Mouse (Mus musculus): ENCODE data around the gene Car6.

The Car6 gene

GRCm38 (mm10) chr4:150177122-150177521 lies 24.0 kb downstream of the Car6 start:
- DNase-seq: no peak

- DNase-seq: peak; percentile 80
Observed at GRCm38 (mm10) chr4:150176535-150176934, 24.6 kb downstream of the Car6 start.

- no peak for DNase-seq
Observed at GRCm38 (mm10) chr4:150174027-150174426, 27.1 kb downstream of the Car6 start.

GRCm38 (mm10) chr4:150173281-150173680 lies 27.9 kb downstream of the Car6 start:
- peak; percentile 55 for DNase-seq

GRCm38 (mm10) chr4:150172107-150172506 lies 29.0 kb downstream of the Car6 start:
- DNase-seq: no peak

- DNase-seq: no peak
Observed at GRCm38 (mm10) chr4:150168406-150168805, 32.7 kb downstream of the Car6 start.

GRCm38 (mm10) chr4:150164875-150165274 lies 36.3 kb downstream of the Car6 start:
- DNase-seq: peak; percentile 36

- DNase-seq: no peak
Observed at GRCm38 (mm10) chr4:150162561-150163169, 38.5 kb downstream of the Car6 start.

GRCm38 (mm10) chr4:150159458-150159857 lies 41.7 kb downstream of the Car6 start:
- no peak for DNase-seq

GRCm38 (mm10) chr4:150157348-150157882 lies 43.7 kb downstream of the Car6 start:
- DNase-seq: no peak

GRCm38 (mm10) chr4:150155731-150156130 lies 45.4 kb downstream of the Car6 start:
- no peak for DNase-seq

GRCm38 (mm10) chr4:150155301-150155700 lies 45.8 kb downstream of the Car6 start:
- no peak for DNase-seq

GRCm38 (mm10) chr4:150152483-150152882 lies 48.6 kb downstream of the Car6 start:
- DNase-seq: no peak

GRCm38 (mm10) chr4:150151045-150151444 lies 50.1 kb downstream of the Car6 start:
- DNase-seq: no peak

GRCm38 (mm10) chr4:150146286-150146685 lies 54.8 kb downstream of the Car6 start:
- no peak for DNase-seq

- DNase-seq: no peak
Observed at GRCm38 (mm10) chr4:150144242-150144641, 56.9 kb downstream of the Car6 start.

GRCm38 (mm10) chr4:150140346-150140745 lies 60.8 kb downstream of the Car6 start:
- no peak for DNase-seq

- DNase-seq: no peak
Observed at GRCm38 (mm10) chr4:150139090-150139489, 62.0 kb downstream of the Car6 start.

GRCm38 (mm10) chr4:150138084-150138543 lies 63.0 kb downstream of the Car6 start:
- DNase-seq: peak; percentile 89

GRCm38 (mm10) chr4:150137368-150138083 lies 63.6 kb downstream of the Car6 start:
- DNase-seq: no peak
